Mouse (Mus musculus) layer of hippocampus, adult 11-12 months (tissue): ENCODE measurements at regions not wholly inside any gene's neighbourhood (a gene's known extent, or its start where the extent isn't known, plus 50 kb on each side); places are given as distances from the start of the nearest gene placed in this dataset.

Experiments
- DNase-seq: peaks from one replicate; pipeline ENCODE4 v3.0.0; 2022; ENCODE audit warnings: low spot score

DNA sequence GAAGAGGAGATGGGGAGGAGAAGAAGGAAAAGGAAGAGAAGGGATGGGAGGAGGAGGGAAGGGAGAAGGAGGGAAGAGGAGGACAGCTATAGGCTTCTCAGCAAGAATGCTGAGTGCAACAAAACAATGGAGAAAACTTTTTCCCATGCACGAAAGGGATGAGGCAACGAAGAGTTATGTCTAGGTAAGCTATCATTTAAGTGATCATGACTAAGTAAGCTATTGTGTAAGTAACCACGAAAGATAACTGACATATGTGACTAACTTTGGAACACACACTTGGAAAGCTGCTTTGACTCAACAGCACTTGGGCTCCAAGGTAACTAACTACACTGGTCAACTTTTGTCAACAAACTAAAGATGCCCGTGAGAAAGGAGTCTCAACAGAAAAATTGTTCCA lies 50.9 kb upstream of the Fstl1 start:
- no peak for DNase-seq

- DNase-seq = no peak
Measured at GRCm38 (mm10) chr16:37715173-37715572, 60.9 kb upstream of the Ndufb4 start.

- DNase-seq = no peak
Measured at GRCm38 (mm10) chr16:37714276-37714675, 60.0 kb upstream of the Ndufb4 start.

GRCm38 (mm10) chr16:37706242-37706923 lies 52.1 kb upstream of the Ndufb4 start:
- DNase-seq = no peak

GRCm38 (mm10) chr16:37705209-37705608 lies 51.0 kb upstream of the Ndufb4 start:
- DNase-seq = no peak

GRCm38 (mm10) chr16:37704461-37705155 lies 50.4 kb upstream of the Ndufb4 start:
- peak; percentile 54 for DNase-seq
